Mouse (Mus musculus): ENCODE measurements around the gene Ano9.

Gene Ano9

DNA sequence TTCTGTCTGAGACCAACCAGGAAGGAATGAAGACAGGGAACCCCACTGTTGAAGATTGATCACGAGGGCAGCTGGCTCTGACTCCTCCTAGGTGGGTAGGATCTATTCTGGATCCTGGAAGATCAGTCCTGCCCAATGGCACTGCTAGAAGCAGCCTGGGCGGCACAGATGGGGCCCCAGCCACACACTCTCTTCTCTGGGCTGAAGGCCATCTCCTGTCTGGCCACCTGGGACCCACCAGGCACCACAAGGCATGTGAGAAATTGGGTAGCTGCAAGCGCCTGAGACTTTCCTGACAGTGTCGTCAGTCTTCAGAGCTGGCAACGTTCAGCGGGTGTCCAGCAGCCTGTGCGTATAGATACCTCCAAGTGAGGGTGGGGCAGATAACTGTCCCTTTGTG lies 55.1 kb downstream of the Ano9 start:
- DNase-seq (ENCODE audit: low spot score) = no peak

DNA sequence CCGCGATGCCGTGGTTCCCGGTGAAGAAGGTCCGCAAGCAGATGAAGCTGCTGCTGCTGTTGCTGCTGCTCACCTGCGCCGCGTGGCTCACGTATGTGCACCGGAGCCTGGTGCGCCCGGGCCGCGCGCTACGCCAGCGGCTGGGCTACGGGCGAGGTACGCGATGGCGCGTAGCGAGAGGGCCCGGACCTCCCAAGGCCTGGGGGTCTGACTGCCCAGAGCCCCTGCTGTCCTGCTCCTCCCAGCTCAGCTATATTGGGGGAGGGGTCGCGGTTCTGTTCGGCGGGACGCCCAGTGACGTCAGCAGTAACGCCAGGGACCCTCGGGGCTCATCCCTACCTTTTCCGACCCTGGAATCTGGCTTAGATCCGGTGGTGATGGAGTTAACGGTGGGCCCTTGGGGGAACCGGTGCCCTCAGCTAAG lies 56.3 kb downstream of the Ano9 start:
- no peak for DNase-seq (ENCODE audit: low spot score)

DNA sequence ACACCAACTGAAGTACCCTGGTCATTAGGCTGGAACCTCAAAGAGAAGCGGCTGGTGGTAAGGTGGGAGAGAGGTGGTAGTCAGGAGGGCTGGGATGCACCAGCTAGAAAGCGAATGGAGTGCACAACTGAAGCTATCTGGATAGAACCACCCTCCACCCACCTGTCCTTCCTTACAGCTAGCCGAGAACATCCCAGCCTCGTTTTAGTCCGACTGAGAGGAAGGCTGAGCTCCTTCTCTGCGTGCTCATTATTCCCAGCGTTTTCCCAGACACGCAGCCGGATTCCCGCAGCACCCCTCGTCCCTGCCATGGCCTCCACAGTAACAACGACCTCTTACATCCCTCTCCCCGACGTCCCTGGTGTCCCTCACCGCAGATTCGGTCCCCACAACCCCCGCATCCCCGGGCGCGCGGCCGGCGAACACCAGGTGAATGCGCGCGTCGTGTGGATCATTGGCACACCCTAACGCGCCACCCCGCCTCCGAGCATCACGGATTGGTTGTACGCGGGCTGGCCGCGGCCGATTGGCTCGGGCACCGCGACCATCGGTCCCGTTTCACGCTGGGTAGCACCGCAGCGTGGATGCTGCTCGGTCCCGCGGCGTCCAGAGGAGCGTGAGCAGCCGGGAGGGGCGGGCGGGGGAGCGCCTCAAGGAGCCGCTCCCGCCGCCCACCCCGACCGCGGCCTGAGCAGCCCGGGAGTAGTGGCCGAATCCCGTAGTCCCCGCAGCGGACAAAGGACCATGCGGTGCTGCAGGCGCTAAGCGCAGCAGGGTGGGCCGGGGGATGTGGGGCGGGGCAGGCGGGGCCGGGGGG lies 57.0 kb downstream of the Ano9 start, which contains the start of gene B4galnt4:
Gene B4galnt4 (plus strand): TSS at position 679 of the 817 bp plus-strand sequence.
- DNase-seq (ENCODE audit: low spot score) = peak; percentile 70

DNA sequence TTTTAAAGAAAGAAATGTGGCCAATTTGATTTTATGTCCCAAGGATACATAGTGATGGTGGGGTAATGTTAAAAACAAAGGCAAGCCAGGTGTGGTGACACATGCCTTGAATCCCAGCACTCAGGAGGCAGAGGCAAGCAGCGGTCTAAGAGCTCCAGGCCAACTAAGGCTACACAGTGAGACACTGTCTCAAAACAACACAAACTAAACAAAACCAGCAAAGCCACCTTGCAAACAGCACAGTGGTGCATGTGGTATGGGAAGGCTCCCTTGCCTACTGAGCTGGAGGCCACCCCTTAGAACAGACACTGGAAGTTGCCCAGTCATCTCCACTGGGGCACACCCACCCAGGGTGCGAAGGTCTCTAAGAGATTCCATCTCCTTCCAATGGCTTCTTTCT lies 57.7 kb downstream of the Ano9 start:
- no peak for DNase-seq (ENCODE audit: low spot score)

DNA sequence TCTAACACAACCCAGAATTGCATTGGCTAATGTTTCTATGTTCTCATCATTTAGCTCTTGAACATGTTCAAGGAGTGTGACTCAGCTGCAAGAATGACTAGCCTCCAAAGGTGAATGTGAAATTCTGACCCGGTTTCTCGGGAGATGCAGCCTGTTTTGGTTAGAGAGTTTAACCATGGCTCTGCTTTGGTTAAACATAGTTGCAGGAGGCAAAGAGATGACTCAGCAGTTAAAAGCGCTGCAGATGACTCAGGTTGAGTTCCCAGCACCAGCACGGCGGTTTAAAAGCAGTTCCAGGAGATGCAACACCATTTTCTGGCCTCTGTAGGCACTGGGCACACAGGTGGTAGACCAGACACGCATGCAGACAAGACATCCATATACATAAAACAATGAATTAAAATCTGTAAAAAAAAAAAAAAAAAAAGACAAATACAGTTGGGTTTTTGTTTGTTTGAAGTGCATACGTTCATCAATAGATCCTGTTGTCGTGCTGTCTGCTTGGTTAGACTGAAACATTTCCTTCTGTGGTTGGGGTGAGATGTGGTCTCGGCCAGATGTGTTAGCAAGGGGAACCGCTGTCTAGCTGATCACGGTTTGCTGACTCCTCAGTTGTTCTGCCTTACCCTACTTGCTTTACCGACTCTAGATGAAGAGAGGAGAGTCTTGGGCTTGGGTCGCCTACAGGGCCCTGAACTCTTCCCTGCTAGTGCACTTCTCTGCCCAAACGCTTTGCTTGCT lies 58.8 kb downstream of the Ano9 start:
- no peak for DNase-seq (ENCODE audit: low spot score)

DNA sequence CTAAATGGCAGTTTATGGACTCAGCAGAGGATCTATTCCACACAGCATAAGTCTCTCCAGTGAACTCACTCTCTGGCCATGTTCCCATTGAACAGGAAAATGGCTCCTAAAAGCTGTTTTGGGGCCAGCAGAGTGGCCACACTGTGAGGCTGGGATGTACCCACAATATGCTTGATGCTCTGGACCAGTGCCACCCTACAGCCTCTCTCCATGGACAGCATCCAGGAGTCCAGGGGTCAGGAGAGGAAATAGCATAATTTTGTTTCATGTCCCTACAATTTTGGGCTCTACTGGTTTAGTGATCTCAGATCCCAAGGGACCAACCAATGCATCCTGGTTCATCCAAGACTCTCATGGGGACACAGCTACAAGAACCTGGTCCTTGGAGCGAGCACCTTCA lies 60.1 kb downstream of the Ano9 start:
- no peak for DNase-seq (ENCODE audit: low spot score)

DNA sequence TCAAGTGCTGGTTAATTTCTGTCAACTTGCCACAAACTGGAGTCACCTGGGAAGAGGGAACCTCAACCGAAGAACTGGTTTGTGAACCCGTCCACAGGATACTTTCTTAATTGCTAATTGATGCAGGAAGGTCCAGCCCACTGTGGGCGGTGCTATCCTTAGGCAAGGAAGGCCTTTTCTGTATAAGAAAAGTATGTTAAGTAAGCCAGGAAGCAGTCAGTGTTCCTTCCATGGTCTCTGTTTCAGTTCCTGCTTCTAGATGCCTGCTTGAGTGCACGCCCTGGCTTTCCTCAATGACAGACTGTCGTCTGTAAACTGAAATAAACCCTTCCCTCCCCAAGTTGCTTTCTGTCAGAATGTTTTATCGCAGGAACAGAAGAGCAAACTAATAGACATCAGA lies 60.6 kb downstream of the Ano9 start:
- no peak for DNase-seq (ENCODE audit: low spot score)

DNA sequence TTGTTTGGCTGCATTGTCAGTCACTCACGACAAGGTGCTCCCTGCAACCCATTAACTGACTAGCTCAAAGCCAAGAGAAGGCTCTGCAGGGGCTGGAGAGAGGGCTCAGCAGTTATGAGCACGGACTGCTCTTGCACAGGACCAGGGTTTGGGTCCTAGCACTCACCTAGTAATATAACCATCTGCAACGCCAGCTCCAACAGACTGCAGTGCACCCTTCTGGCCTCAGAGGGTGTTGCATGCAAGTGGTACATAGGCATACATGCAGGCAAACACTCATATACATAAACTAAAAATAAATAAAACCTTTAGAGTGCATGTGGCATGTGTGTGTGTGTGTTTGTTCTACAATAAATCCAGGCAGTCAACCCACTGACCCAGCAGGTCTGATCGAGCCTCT lies 61.8 kb downstream of the Ano9 start:
- DNase-seq (ENCODE audit: low spot score) = no peak

DNA sequence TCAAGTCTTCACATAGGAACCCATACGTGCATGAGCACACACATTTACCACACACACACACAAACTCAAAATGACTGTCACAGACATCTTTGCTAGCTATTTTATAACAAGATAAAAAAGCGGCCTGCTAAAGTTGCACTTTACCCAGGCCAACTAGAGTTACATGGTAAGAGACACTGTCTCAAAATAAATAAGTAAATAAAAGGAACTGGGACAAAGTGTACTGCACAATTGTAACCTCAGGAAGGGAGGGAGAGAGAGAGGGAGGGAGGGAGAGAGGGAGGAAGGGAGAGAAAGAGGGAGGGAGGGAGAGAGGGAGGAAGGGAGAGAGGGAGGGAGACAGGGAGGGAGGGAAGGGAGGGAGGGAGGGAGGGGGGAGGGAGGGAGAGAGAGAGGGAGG lies 65.2 kb downstream of the Ano9 start:
- no peak for DNase-seq (ENCODE audit: low spot score)

DNA sequence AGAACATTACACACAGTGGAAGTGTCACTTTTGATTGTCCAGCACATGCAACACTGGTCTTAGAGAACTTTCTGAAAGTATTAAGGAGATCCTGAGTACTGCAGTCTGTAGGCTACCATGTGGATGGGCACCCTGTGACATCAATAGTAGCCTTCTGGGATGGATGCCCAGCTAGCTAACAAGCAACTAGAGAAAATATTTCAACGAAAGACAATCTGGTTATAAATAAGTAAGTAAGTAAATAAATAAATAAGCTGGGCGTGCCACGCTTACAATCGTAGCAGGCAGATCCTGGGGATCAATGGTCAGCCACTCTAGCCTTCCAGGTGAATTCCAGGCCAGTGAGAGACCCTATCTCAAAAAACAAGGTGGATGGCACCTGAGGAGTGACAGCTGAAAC lies 65.6 kb downstream of the Ano9 start:
- DNase-seq (ENCODE audit: low spot score) = no peak

Data from yolk sac, embryonic 10.5 days (tissue).